Mouse (Mus musculus): ENCODE data around the gene Eif2ak4.

DNA sequence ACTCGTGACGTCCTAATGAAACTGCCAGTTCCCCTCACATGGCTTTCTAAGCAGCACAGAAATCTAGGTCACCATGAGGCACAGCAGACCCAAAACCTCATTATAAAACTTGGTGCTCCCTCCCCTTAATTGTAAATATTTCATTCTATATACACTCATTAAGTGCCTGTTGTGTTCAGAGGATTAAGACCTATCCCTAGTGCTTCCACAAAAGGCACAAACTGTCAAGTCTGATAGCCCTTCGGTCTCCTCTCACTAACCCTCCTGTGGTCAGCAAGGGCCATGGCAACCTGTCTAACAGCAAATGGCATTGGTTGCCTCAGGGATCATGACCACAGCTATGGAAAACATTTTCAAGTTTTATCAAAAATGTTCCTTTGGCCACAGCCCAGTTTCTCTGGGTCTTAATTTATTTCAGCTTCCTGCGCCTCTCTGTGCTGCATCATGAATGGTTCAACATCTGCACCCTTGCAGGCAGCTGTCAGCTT, 34.5 kb upstream of the Eif2ak4 start:
- TF ChIP-seq GATA1 (IDR thresholded peaks at IDR 0.05; ENCODE audit: borderline replicate concordance, low read length) (no peak), FLI1 (IDR thresholded peaks at IDR 0.05; ENCODE audit: low read length) (no peak)
